Mouse (Mus musculus): Measurements from ENCODE around the gene Ezh1.

The Ezh1 gene

GRCm38 (mm10) chr11:101226065-101226701, at the start of gene Ezh1:
Gene Ezh1 (minus strand): TSS chr11:101226463.
- in situ Hi-C loops (cut with MboI, MseI) = no loop called here

- in situ Hi-C loops (cut with MboI, MseI) = no loop called here
Measured at GRCm38 (mm10) chr11:101275309-101275708, 49.0 kb upstream of the Ezh1 start.

- in situ Hi-C loops (cut with MboI, MseI) = no loop called here
Measured at GRCm38 (mm10) chr11:101272446-101272845, 46.2 kb upstream of the Ezh1 start.

- in situ Hi-C loops (cut with MboI, MseI) = no loop called here
Measured at GRCm38 (mm10) chr11:101269577-101270116, 43.4 kb upstream of the Ezh1 start.

- in situ Hi-C loops (cut with MboI, MseI) = no loop called here
Measured at GRCm38 (mm10) chr11:101265906-101266305, 39.6 kb upstream of the Ezh1 start.

- in situ Hi-C loops (cut with MboI, MseI) = no loop called here
Measured at GRCm38 (mm10) chr11:101264954-101265471, 38.8 kb upstream of the Ezh1 start.

- in situ Hi-C loops (cut with MboI, MseI) = no loop called here
Measured at GRCm38 (mm10) chr11:101263989-101264280, 37.7 kb upstream of the Ezh1 start.

GRCm38 (mm10) chr11:101263138-101263988, 37.1 kb upstream of the Ezh1 start:
- in situ Hi-C loops (cut with MboI, MseI) = no loop called here

- in situ Hi-C loops (cut with MboI, MseI) = no loop called here
Measured at GRCm38 (mm10) chr11:101262272-101262967, 36.2 kb upstream of the Ezh1 start.

- in situ Hi-C loops (cut with MboI, MseI) = no loop called here
Measured at GRCm38 (mm10) chr11:101260826-101261380, 34.6 kb upstream of the Ezh1 start.

GRCm38 (mm10) chr11:101259948-101260825, 33.9 kb upstream of the Ezh1 start, which contains the start of gene Wnk4:
Gene Wnk4 (plus strand): TSS chr11:101260567.
- in situ Hi-C loops (cut with MboI, MseI) = no loop called here

GRCm38 (mm10) chr11:101259261-101259712, 33.0 kb upstream of the Ezh1 start:
- in situ Hi-C loops (cut with MboI, MseI) = no loop called here

GRCm38 (mm10) chr11:101255826-101256775, 29.8 kb upstream of the Ezh1 start:
- in situ Hi-C loops (cut with MboI, MseI) = no loop called here

- in situ Hi-C loops (cut with MboI, MseI) = no loop called here
Measured at GRCm38 (mm10) chr11:101253613-101254389, 27.5 kb upstream of the Ezh1 start, which contains the start of gene Vps25. Gene Vps25 (plus strand): TSS chr11:101253707.

GRCm38 (mm10) chr11:101252941-101253340, 26.7 kb upstream of the Ezh1 start:
- in situ Hi-C loops (cut with MboI, MseI) = no loop called here

- in situ Hi-C loops (cut with MboI, MseI) = no loop called here
Measured at GRCm38 (mm10) chr11:101251031-101251430, 24.8 kb upstream of the Ezh1 start.

- in situ Hi-C loops (cut with MboI, MseI) = loop anchor here in 1 of 2 experiments (5.0 kb wide), 1 partner anchor 36 kb away; no protein-coding TSS in a partner anchor
Measured at GRCm38 (mm10) chr11:101248258-101248994, 22.2 kb upstream of the Ezh1 start.
